Mouse (Mus musculus) neural tube, postnatal 0 days (tissue): ENCODE data around the gene 1700008P02Rik. TPM values are rescaled to one million over a fixed set of nuclear protein-coding genes. Genes with fewer than 3 reads are reported as not detected.

Experiments
- polyA plus RNA-seq: library from polyadenylated mRNA; unstranded; fragments of >200 nt; fragmentation: Nextera tagmentation; extraction: Ambion mirVana; gene quantifications from 2 replicates; pipeline ENCODE4 v1.2.1, GENCODE M21; 2015

1700008P02Rik gene
- not detected in 2 replicates for polyA plus RNA-seq

DNA sequence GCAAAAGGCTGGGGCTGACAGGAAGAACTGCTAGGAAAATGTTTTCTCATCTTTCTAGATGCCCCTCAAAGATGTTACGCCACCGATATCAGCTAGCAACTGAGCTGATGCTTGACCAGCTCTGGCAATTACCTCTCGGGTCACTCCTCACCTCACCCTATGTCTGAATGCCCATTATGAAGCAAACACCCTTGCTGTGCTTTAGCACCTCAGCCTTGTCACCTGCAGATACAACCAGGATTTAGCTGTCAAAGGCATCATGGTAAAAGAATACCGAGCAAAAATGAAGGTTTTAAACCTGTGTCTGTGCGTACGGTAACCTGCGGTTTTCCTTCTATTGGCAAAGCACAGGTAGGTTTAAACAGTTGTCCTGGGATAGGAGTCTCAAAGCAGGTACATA lies at the start of gene 1700008P02Rik:
1700008P02Rik (minus strand) TSS at position 101 of the 400 bp plus-strand sequence.

